Mouse (Mus musculus): Measurements from ENCODE around the gene Prr3.

GRCm38 (mm10) chr17:36019519-36019918 lies 39.5 kb upstream of the Prr3 start:
- TF ChIP-seq CTCF (IDR thresholded peaks at IDR 0.05; ENCODE audit: low read depth), result no peak
- no peak for TF ChIP-seq EP300 (IDR thresholded peaks at IDR 0.05; ENCODE audit: low read depth)

All from heart, postnatal 0 days (tissue).